Mouse (Mus musculus): ENCODE results near the gene Olfr186.
"Not testable (repeated sequence)": the region's sequence is repeated elsewhere in the genome, so short reads cannot be mapped to it uniquely, and the experiment has no call there.

The Olfr186 gene

DNA sequence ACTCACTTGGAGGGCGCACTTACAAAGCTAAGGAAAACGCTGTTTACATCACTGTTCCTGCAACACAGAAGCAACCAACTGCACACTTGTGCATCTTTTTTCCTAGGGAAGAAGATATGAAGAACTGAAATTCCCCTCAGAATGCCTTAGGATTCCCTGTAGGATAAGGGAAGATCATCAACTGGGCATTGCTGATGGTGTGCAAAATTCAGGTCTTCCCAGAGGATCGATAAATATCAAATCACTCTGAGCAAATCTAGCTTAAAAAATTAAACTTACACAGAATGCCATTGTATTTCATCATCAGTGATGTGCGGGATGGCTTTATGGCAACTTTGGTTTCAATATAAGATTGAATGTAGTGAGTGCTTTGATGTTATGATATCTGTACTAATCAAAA is at the start of gene Olfr186:
Gene Olfr186, minus strand, starts transcription at position 101 of the 400 bp plus-strand sequence.
- DNase-seq (ENCODE audit: low spot score in 2 of 2): no peak

DNA sequence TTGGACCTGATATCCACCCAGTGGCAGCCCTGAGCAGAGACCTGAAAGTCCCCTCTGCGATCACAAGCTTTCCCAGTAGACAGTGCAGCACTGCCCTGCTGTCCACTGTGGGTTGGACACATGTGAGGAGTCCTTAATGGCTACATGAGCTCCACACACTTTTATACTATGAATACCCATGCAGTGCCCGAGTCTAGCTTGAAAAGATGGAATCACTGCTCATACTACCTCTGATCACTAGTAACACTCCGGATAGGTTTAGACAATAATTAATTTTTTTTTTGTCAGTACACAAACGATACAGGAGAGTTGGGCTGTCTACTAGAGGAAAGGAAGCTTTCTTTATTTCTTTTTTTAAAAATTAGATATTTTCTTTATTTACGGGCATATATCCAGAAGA is 47.8 kb upstream of the Olfr186 start, which contains the start of gene Olfr190:
Gene Olfr190, minus strand, starts transcription at position 101 of the 400 bp plus-strand sequence.
- DNase-seq (ENCODE audit: low spot score in 2 of 2): no peak

- no peak for DNase-seq (ENCODE audit: low spot score in 2 of 2)
Measured at GRCm38 (mm10) chr16:59073520-59073919, 43.4 kb upstream of the Olfr186 start.

DNA sequence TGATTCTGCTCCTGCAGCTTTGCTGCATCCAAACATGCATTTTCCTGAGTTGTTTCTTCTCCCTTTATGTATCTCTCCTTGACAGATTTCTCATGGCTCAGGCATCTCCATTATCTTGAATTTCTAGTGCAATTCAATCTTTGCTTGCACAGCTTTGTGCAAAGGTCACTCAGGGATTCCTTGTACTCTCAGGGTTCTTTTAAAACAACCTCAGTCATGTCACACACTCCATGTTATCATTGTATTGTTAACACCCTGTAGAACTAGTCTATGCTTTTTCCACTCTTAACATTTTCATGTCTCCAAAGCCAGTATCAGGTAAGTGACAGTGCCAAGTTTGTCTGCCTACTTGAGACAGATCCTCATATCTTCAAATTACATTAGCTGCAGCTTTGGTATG is 41.7 kb upstream of the Olfr186 start:
- DNase-seq (ENCODE audit: low spot score in 2 of 2): no peak

DNA sequence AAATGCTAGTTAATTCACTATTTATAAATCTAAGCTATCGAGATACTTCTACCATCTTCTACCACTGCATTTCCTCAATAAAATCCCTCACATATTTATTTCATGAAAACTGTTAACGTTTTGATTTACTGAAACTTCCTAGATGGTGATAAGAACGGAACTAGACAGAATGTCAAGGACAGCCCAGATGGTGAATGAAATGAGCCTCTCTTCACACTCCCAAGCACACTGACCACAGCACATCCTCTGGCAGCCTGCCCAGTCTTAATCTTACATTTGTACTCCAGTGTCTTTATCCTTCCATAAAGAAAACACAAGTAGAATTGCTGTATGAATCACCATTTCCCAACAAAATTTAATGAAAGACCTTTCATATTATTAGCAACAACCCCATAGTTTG is 32.3 kb upstream of the Olfr186 start:
- not testable (repeated sequence) for DNase-seq (ENCODE audit: low spot score in 2 of 2)

DNA sequence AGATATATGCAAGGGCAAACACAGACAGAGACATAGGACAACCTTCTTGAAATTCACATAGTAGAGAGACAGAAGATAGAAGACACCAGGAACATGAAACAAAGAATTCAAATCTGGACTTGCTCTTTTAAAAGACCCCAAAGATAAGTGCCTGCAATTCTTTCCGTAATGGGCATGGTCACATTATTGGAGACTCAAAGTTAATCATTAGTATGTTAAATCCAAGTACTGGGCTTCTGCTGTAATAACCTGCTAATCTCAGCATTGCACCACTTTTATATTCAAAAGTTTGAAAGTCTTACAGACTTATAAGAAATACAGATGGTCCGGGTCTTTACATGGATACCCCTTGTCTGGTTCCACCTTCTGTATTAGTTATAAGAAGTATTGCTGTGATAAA is 19.2 kb upstream of the Olfr186 start:
- not testable (repeated sequence) for DNase-seq (ENCODE audit: low spot score in 2 of 2)

DNA sequence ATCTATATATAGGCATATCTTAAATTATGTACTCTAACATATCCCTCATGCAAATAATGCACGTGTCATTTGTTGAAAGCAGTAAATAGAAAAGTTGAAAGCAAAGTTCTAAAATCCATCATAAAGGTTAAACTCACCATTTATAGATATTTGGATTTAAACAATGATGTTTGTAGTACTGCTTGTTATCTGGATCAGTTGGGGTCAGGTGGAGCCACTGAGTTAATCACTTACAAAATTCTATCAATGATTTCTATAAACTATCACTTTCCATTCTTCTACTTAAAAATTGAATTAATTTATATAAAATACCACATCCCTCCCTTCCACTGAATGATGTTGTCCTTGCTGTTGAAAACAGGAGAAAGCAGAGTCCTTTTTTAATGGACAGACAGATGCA is 18.8 kb upstream of the Olfr186 start:
- no peak for DNase-seq (ENCODE audit: low spot score in 2 of 2)

DNA sequence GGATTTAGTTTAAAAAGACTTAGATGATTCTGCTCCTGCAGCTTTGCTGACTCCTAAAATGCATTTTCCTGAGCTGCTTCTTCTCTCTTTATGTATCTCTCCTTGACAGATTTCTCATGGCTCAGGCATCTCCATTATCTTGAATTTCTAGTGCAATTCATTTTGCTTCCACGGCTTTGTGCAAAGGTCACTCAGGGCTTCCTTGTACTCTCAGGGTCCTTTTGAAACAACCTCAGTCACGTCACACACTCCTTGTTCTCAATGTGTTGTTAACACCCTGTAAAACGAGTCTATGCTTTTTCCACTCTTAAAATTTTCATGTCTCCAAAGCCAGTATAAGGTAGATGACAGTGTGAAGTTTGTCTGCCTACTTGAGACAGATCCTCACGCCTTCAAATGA is 17.5 kb upstream of the Olfr186 start:
- DNase-seq (ENCODE audit: low spot score in 2 of 2): no peak

- no peak for DNase-seq (ENCODE audit: low spot score in 2 of 2)
Measured at GRCm38 (mm10) chr16:59045835-59046234, 15.7 kb upstream of the Olfr186 start.

GRCm38 (mm10) chr16:59039710-59040109 is 9.6 kb upstream of the Olfr186 start, which contains the start of gene Olfr187:
TSS of gene Olfr187 (minus strand) at chr16:59039767.
- no peak for DNase-seq (ENCODE audit: low spot score in 2 of 2)

GRCm38 (mm10) chr16:59013357-59014018 is 16.6 kb downstream of the Olfr186 start:
- no peak for DNase-seq (ENCODE audit: low spot score in 2 of 2)

GRCm38 (mm10) chr16:59007146-59007545 is 22.9 kb downstream of the Olfr186 start:
- no peak for DNase-seq (ENCODE audit: low spot score in 2 of 2)

GRCm38 (mm10) chr16:58995057-58995456 is 35.0 kb downstream of the Olfr186 start, which contains the start of gene Olfr183:
TSS of gene Olfr183 (plus strand) at chr16:58995357.
- no peak for DNase-seq (ENCODE audit: low spot score in 2 of 2)

All from heart, adult 9 months (tissue).